Mouse (Mus musculus) splenic B cell, adult 2 months (primary cell): Measurements from ENCODE around the gene Bbs12.

Experiments
- DNase-seq: peaks from one replicate; pipeline ENCODE4 v3.0.0-alpha.2; 2011; ENCODE audit warnings: low read depth, low spot score
- H3K27me3 ChIP-seq: 2 replicates; pipeline ENCODE4 v1.6.1; 2012; ENCODE audit warnings: mild to moderate bottlenecking, low read length, moderate library complexity, mixed read lengths; ENCODE audit not compliant: control insufficient read depth, poor library complexity, insufficient read depth, severe bottlenecking
- H3K36me3 ChIP-seq: 2 replicates; pipeline ENCODE4 v1.6.1; 2012; ENCODE audit warnings: mild to moderate bottlenecking, low read length, moderate library complexity, mixed read lengths; ENCODE audit not compliant: control insufficient read depth, poor library complexity, insufficient read depth, severe bottlenecking

The Bbs12 gene

DNA sequence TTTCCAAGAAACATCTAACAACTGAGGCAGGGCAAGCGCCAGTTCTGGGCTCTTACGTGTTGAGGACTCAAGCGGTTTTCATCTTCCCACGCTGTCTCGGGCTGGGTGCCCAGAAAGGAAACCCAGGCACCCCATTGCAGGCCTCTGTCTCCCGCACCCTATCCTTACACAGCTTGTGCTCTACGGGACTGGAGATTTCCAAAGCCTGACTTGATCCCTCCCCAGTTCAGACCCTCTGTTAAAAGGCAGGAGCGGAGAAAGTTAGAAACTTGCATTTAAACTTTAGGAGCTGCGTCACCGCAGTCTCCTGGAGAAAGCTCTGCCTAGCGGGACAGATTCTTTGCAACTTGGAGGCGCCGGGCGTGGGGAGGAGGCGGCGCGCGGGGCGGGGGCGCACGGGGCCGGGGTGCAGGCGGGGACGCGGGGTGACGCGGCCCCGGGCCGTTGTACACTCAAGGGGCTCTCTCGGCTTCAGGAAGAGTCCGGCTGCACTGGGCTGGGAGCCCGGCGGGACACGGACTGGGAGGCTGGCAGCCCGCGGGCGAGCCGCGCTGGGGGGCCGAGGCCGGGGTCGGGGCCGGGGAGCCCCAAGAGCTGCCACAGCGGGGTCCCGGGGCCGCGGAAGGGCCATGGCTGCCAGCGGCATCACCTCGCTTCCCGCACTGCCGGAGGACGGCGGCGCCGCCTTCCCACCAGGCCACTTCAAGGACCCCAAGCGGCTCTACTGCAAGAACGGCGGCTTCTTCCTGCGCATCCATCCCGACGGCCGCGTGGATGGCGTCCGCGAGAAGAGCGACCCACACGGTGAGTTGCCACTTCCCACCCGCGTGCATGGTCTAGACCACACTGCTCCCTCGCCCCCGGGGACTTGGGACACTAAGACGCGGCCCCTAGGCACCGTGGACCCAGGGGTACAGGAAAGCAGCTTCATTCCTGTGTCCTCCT is 36.1 kb downstream of the Bbs12 start, which contains the start of gene Fgf2:
Gene Fgf2 (plus strand): TSS at position 126 of the 945 bp plus-strand sequence.
- H3K36me3 ChIP-seq = no peaks in the 10 kb centered on the region
- DNase-seq = no peak

DNA sequence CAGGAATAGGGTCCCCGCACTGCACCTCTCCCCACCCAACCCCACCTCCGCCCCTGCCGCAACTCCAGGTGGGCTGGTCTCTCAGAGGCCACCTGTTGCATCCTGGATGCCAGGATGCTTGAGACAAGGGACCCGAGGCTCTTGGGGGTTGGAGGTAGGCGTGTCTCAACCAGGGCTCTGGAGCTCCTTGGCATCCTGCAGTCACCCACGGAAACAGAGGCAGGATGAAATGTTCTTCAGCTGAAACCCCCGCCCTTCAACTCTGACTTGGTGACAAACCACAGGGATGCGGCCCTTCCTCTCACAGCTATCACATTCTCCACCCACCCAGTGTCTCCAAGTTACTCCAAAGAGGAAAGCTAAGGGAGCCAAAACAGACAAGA is 36.8 kb downstream of the Bbs12 start:
- DNase-seq = no peak
- Histone ChIP-seq H3K27me3 (no peaks in the 10 kb centered on the region; the same call in 1 of the 2 replicates), H3K36me3 (no peaks in the 10 kb centered on the region)

More for the DNA sequence above, 36.1 kb downstream of the Bbs12 start, which contains the start of gene Fgf2:
- no peaks in the 10 kb centered on the region; the same call in 1 of the 2 replicates for H3K27me3 ChIP-seq

- no peaks in the 10 kb centered on the region for H3K36me3 ChIP-seq
- H3K27me3 ChIP-seq = no peaks in the 10 kb centered on the region; the same call in 1 of the 2 replicates
- no peak for DNase-seq
Measured at GRCm38 (mm10) chr3:37350386-37350785, 38.0 kb downstream of the Bbs12 start.

GRCm38 (mm10) chr3:37353951-37354481 is 41.7 kb downstream of the Bbs12 start:
- no peak for DNase-seq
- H3K36me3 ChIP-seq = no peaks in the 10 kb centered on the region
- no peaks in the 10 kb centered on the region for H3K27me3 ChIP-seq

DNA sequence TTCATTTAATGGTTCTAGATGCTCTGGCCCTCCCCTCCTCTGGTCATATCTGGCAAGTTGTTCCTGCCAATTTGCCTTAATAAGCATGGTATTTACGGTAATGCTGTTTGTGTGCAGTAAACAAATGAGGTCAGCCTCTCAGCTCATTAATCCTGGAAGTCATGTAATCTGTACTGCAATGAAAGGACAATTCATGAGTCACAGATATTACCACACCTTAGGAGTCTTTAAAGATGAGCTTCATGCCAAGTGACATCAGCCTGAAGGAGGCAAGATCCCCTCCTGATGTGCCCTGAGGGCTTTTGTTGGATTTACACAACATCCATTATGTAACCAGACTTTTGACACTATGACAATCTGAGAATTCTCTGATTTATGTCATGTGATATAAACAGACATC is 42.4 kb downstream of the Bbs12 start:
- no peaks in the 10 kb centered on the region for H3K36me3 ChIP-seq
- no peaks in the 10 kb centered on the region for H3K27me3 ChIP-seq
- DNase-seq = no peak

DNA sequence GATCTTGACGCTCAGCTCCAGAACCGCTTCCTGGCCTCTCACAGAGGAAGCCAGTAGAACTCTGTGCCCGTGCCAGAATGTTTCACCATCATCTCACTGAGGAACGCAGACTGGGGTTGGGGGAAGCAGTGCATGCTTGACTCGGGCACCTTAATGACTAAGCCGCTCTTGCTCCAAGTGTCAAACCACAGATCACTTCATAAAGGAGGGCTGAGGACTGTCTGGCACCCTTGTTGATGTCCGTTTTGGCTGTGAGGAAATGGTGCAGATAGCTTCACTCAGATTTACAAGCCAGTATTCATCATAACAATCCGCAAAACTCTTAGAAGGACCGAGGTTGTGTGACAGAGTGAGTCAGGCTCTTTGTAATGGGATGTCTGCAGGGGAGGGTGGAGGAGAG is 48.4 kb downstream of the Bbs12 start:
- Histone ChIP-seq H3K27me3 (no peaks in the 10 kb centered on the region), H3K36me3 (no peaks in the 10 kb centered on the region)
- DNase-seq = no peak

- DNase-seq = no peak
- Histone ChIP-seq H3K27me3 (no peaks in the 10 kb centered on the region), H3K36me3 (no peaks in the 10 kb centered on the region)
Measured at GRCm38 (mm10) chr3:37365144-37365543, 52.8 kb downstream of the Bbs12 start.

DNA sequence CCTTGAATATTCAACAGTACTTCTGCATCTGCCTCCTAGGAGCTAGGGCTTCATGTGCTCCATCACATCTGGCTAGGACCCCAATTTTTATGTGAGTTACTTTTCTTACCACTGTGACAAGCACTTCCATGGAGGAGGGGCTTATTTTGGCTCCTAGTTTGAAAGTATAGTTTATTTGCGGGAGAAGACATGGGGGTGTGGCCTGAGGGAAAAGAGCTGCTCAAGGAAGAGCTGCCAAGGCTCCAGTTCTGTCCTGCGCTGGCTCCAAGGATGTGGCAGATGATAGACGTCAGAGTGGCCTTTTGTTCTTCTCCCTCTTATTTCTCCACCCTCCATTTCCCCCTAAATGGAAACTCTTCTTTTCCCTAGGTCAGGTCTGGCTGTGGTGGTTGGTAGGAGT is 53.6 kb downstream of the Bbs12 start:
- DNase-seq = no peak
- Histone ChIP-seq H3K27me3 (no peaks in the 10 kb centered on the region), H3K36me3 (no peaks in the 10 kb centered on the region)

DNA sequence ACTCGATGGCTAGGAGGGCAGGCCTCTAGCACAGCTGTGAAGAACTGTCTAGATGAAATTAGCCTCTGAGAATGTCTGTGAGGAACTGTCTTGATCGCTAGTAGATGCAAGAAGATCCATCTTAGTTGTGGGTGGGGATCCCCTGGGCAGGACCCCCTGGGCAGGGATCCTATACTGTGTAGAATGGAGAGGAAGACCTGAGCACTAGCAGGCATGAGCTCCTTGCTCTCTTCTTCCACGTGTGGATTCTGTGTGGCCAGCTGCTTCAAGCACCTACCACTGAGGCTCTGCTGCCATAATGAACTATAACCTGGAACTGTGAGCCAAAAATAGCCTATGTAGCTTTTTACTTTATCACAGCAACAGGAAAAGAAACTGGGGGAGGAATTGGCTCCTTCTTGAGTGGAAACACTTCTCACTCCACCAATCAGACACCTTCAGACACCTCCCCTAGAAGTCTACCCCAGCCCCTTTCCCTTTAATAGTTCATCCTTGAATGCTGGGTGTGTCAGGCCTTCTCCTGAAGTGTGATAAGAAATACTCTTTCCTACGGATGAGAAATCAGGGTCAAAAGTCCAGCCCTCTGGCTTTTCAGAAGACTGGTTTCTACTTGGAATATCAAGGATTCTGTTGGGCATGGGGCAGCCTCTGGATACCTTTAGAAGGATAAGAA is 54.2 kb downstream of the Bbs12 start:
- no peaks in the 10 kb centered on the region for H3K36me3 ChIP-seq
- no peak for DNase-seq
- H3K27me3 ChIP-seq = no peaks in the 10 kb centered on the region

DNA sequence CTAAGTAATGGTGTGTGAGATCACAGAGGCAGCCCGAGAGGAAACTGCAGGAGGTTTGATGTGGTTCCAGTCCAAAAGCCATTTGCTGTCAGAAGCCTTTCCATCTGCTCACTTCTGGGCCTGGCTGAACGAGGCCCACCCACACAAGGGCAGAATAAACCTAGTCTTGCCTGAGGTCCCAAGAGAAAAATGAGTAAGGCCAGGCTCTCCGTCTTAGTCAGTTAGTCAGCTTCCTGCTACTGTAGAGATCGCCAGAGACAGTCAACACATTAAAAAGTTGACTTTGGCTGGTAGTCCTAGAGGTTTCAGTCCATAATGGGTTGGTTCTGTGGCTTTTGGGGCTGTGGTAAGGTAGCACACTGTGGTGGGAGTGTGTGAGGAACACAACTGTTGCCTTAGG is 58.1 kb downstream of the Bbs12 start:
- no peak for DNase-seq
- H3K27me3 ChIP-seq = no peaks in the 10 kb centered on the region
- H3K36me3 ChIP-seq = no peaks in the 10 kb centered on the region
